Mouse (Mus musculus): Measurements from ENCODE around the gene Setmar. TPM values are rescaled to one million over a fixed set of nuclear protein-coding genes. Genes with fewer than 3 reads are reported as not detected.

The Setmar gene
- total and polyA plus RNA-seq, 3 experiments, result 1.7 to 2.1 TPM; not detected in 1

DNA sequence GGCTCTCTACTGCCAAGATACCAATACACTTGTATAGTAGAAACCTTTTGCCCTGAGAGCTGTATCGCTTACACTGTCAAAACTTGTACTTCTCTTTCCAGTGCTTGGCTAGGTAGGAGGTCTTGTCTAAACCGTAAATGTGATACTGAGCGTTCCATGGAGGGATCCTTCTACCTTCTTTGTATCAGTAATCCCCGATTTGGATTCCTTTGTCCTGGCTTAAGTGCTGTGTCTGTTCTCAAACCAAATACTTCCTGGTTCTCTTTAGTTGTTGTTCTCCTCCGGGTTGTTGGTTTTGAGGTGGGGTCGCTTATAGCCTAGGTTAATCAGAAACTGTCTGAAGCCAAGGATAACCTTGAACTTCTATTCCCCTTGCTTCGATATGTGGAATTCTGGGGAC lies 6.1 kb downstream of the Setmar start (continued):
- TF ChIP-seq KAT2A (conservative IDR thresholded peaks at IDR 0.05; ENCODE audit: low read depth, low read length), result no peak
- no peak for TF ChIP-seq JUND (IDR thresholded peaks at IDR 0.05; ENCODE audit: low read depth, low read length)
- TF ChIP-seq GABPA (IDR thresholded peaks at IDR 0.05; ENCODE audit: low read depth, low read length), result no peak

DNA sequence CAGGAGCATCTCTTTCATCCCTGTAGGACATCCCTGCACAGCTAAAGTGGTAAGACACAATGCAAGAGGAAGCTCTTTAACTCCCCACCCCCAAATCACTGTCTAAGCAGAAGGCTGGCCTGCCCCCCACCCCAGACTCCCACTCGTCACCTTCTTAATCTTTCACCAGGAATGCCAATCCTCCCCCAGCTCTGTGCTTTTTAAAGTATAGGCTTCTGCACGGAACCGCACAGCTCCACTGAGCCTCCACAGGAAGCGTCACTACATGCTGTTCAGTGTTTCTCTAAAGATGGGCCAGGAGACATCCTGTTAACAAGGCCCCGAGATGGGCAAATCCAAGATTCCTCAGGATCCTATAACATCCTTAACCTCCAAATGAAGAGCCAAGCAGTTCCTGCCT lies 8.2 kb downstream of the Setmar start:
- no peaks in the 10 kb centered on the region for H3K4me1 ChIP-seq (ENCODE audit: control insufficient read depth in 1 of 2, insufficient read depth in 2 of 2, low read length in 2 of 2)
- no peaks in the 10 kb centered on the region for H3K36me3 ChIP-seq (ENCODE audit: control insufficient read depth in 1 of 2, insufficient read depth in 2 of 2, low read length in 2 of 2)
- H3K4me3 ChIP-seq (ENCODE audit: control insufficient read depth in 1 of 2, insufficient read depth in 1 of 2, low read depth in 2 of 2, low read length in 2 of 2), result no peak overlapping the region
- DNase-seq (ENCODE audit: low read depth, low spot score), result no peak
- H3K79me2 ChIP-seq (ENCODE audit: control insufficient read depth, insufficient read depth, low read length, poor library complexity), result no peaks in the 10 kb centered on the region
- no peak for TF ChIP-seq TCF12 (IDR thresholded peaks at IDR 0.05; ENCODE audit: low read depth, low read length)
- no peak for TF ChIP-seq MXI1 (IDR thresholded peaks at IDR 0.05; ENCODE audit: low read depth, low read length)
- TF ChIP-seq CHD1 (IDR thresholded peaks at IDR 0.05; ENCODE audit: low read depth, low read length), result no peak
- TF ChIP-seq E2F4 (IDR thresholded peaks at IDR 0.05; ENCODE audit: borderline replicate concordance, low read depth, low read length), result no peak
- no peak for TF ChIP-seq MEF2A (IDR thresholded peaks at IDR 0.05; ENCODE audit: extremely low read depth, insufficient replicate concordance, low read depth, low read length, poor library complexity, severe bottlenecking)
- no peak for TF ChIP-seq ZC3H11A (IDR thresholded peaks at IDR 0.05; ENCODE audit: low read depth, low read length)
- no peak for TF ChIP-seq MYB (IDR thresholded peaks at IDR 0.05; ENCODE audit: low read depth, low read length)
- TF ChIP-seq MAFK (IDR thresholded peaks at IDR 0.05; ENCODE audit: borderline replicate concordance, low read depth, low read length), result no peak
- no peak for TF ChIP-seq BHLHE40 (IDR thresholded peaks at IDR 0.05; ENCODE audit: borderline replicate concordance, low read depth, low read length)
- TF ChIP-seq MYC (IDR thresholded peaks at IDR 0.05; ENCODE audit: low read depth, low read length), result no peak
- TF ChIP-seq RAD21 (IDR thresholded peaks at IDR 0.05; ENCODE audit: low read depth, low read length), result no peak
- TF ChIP-seq ETS1 (IDR thresholded peaks at IDR 0.05; ENCODE audit: low read depth, low read length), result no peak
- no peak for TF ChIP-seq UBTF (IDR thresholded peaks at IDR 0.05; ENCODE audit: borderline replicate concordance, insufficient read depth, low read depth, low read length)
- TF ChIP-seq JUND (IDR thresholded peaks at IDR 0.05; ENCODE audit: low read depth, low read length), result no peak
- no peak for TF ChIP-seq CTCF (IDR thresholded peaks at IDR 0.05 in 2 of 3, conservative IDR thresholded peaks at IDR 0.05 in 1 of 3; ENCODE audit: control insufficient read depth in 1 of 3, insufficient read depth in 1 of 3, low read depth in 2 of 3, low read length in 3 of 3, poor library complexity in 1 of 3, severe bottlenecking in 1 of 3)
- no peak overlapping the region for H3K9ac ChIP-seq (ENCODE audit: control insufficient read depth, low read depth, low read length, poor library complexity, severe bottlenecking)
- no peak overlapping the region for H3K27ac ChIP-seq (ENCODE audit: control insufficient read depth, low read depth, low read length)
- no peaks in the 10 kb centered on the region for H3K27me3 ChIP-seq (ENCODE audit: control insufficient read depth in 1 of 2, insufficient read depth in 2 of 2, low read length in 2 of 2)
- H3K9me3 ChIP-seq (replicated peaks; ENCODE audit: insufficient read depth, low read length), result no peaks in the 10 kb centered on the region

DNA sequence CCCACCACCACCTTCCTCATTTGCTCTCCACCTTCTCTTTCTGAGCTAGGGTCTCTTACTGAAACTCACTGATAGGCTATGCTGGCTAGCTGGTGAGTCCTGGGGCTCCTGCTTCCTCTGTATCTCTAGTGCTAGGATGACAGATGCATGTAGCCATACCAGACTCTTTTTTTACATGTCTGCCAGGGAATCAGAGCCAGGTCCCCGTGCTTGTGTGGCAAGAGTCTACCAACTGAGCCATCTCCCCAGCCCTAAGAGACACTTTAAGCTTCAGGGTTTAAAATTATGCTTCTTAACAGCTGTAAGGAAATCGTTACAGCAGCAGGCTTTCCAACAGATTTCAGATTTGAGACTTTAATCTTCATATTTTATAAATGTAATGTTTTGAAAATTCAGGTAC lies 9.1 kb downstream of the Setmar start:
- Histone ChIP-seq H3K9me3 (replicated peaks; ENCODE audit: insufficient read depth, low read length) (no peaks in the 10 kb centered on the region), H3K27ac (ENCODE audit: control insufficient read depth, low read depth, low read length) (no peak overlapping the region), H3K9ac (ENCODE audit: control insufficient read depth, low read depth, low read length, poor library complexity, severe bottlenecking) (no peak overlapping the region), H3K36me3 (ENCODE audit: control insufficient read depth in 1 of 2, insufficient read depth in 2 of 2, low read length in 2 of 2) (no peaks in the 10 kb centered on the region), H3K4me3 (ENCODE audit: control insufficient read depth in 1 of 2, insufficient read depth in 1 of 2, low read depth in 2 of 2, low read length in 2 of 2) (no peak overlapping the region), H3K4me1 (ENCODE audit: control insufficient read depth in 1 of 2, insufficient read depth in 2 of 2, low read length in 2 of 2) (no peaks in the 10 kb centered on the region), H3K27me3 (ENCODE audit: control insufficient read depth in 1 of 2, insufficient read depth in 2 of 2, low read length in 2 of 2) (no peaks in the 10 kb centered on the region), H3K79me2 (ENCODE audit: control insufficient read depth, insufficient read depth, low read length, poor library complexity) (no peaks in the 10 kb centered on the region)
- no peak for DNase-seq (ENCODE audit: low read depth, low spot score)
- TF ChIP-seq JUND (IDR thresholded peaks at IDR 0.05; ENCODE audit: low read depth, low read length), result no peak
- no peak for TF ChIP-seq BHLHE40 (IDR thresholded peaks at IDR 0.05; ENCODE audit: borderline replicate concordance, low read depth, low read length)
- no peak for TF ChIP-seq GABPA (IDR thresholded peaks at IDR 0.05; ENCODE audit: low read depth, low read length)
- TF ChIP-seq MYC (IDR thresholded peaks at IDR 0.05; ENCODE audit: low read depth, low read length), result no peak
- no peak for TF ChIP-seq ZC3H11A (IDR thresholded peaks at IDR 0.05; ENCODE audit: low read depth, low read length)
- TF ChIP-seq MXI1 (IDR thresholded peaks at IDR 0.05; ENCODE audit: low read depth, low read length), result no peak
- TF ChIP-seq TAL1 (IDR thresholded peaks at IDR 0.05; ENCODE audit: low read length), result no peak
- no peak for TF ChIP-seq CHD1 (IDR thresholded peaks at IDR 0.05; ENCODE audit: low read depth, low read length)
- TF ChIP-seq POLR2AphosphoS5 (IDR thresholded peaks at IDR 0.05; ENCODE audit: borderline replicate concordance, low read depth, low read length), result no peak
- no peak for TF ChIP-seq ZKSCAN1 (IDR thresholded peaks at IDR 0.05; ENCODE audit: low read depth, low read length)

Data from MEL (cell line).